Mouse (Mus musculus) midbrain, embryonic 16.5 days (tissue): ENCODE data around the gene Lrrtm1. TPM values are rescaled to one million over a fixed set of nuclear protein-coding genes. Genes with fewer than 3 reads are reported as not detected.
A peak's percentile ranks its signal among the peaks of the same experiment; 100 is the strongest.

ENCODE experiments used
- ATAC-seq: fragments of 200-750 bp; cut with Nextera tagmentation; 2 replicates; pipeline ENCODE4 v1.8.0; 2017; ENCODE audit warnings: moderate TSS enrichment
- H3K27ac ChIP-seq: fragments of 300-500 bp; sonication (generic); 2 replicates; pipeline ENCODE4 v1.5.1; 2014; ENCODE audit warnings: mild to moderate bottlenecking, low read length, mixed read lengths
- H3K27me3 ChIP-seq: fragments of 300-500 bp; sonication (generic); 2 replicates; pipeline ENCODE4 v1.6.1; 2014; ENCODE audit warnings: low read depth, low read length, mixed read lengths; ENCODE audit not compliant: control insufficient read depth, insufficient read depth
- H3K36me3 ChIP-seq: fragments of 300-500 bp; sonication (generic); 2 replicates; pipeline ENCODE4 v1.6.1; 2014; ENCODE audit warnings: mild to moderate bottlenecking, low read length, moderate library complexity, mixed read lengths; ENCODE audit not compliant: control insufficient read depth, insufficient read depth
- H3K4me1 ChIP-seq: fragments of 300-500 bp; sonication (generic); 2 replicates; pipeline ENCODE4 v1.6.1; 2014; ENCODE audit warnings: mild to moderate bottlenecking, low read length, mixed read lengths; ENCODE audit not compliant: control insufficient read depth, insufficient read depth
- H3K4me2 ChIP-seq: fragments of 300-500 bp; sonication (generic); 2 replicates; pipeline ENCODE4 v1.6.1; 2014; ENCODE audit warnings: mild to moderate bottlenecking, low read length, mixed read lengths
- H3K4me3 ChIP-seq: fragments of 300-500 bp; sonication (generic); 2 replicates; pipeline ENCODE4 v1.5.1; 2014; ENCODE audit warnings: low read depth, mild to moderate bottlenecking, low read length, moderate library complexity, mixed read lengths
- H3K9ac ChIP-seq: fragments of 300-500 bp; sonication (generic); 2 replicates; pipeline ENCODE4 v1.6.1; 2014; ENCODE audit warnings: low read depth, low read length, mixed read lengths
- H3K9me3 ChIP-seq: fragments of 300-500 bp; sonication (generic); replicated peaks from 2 replicates; pipeline ENCODE4 v1.6.1; 2014; ENCODE audit warnings: mild to moderate bottlenecking, low read length, mixed read lengths; ENCODE audit not compliant: control insufficient read depth, poor library complexity, severe bottlenecking
- WGBS: fragments of 180-500 bp; shearing (Covaris S2); extraction: QIAGEN DNeasy Blood & Tissue Kit; methylation state at CpG from one replicate; pipeline ENCODE4 v1.1.7; 2014; 5-methylcytosine and 5-hydroxymethylcytosine counted together
- polyA plus RNA-seq: library from polyadenylated mRNA; unstranded; fragments of >200 nt; fragmentation: Nextera tagmentation; extraction: Ambion mirVana; gene quantifications from 2 replicates; pipeline ENCODE4 v1.2.1, GENCODE M21; 2015

The Lrrtm1 gene
- 53.1 and 60.7 TPM in 2 replicates for polyA plus RNA-seq

- Histone ChIP-seq H3K4me3 (peak within 1 kb of the TSS; percentile 71), H3K9ac (peak within 1 kb of the TSS; percentile 87)
- ATAC-seq, result peak; percentile 93
Observed at GRCm38 (mm10) chr6:77242601-77243406, at the start of gene Lrrtm1. Gene Lrrtm1 (plus strand): TSS chr6:77242689.

DNA sequence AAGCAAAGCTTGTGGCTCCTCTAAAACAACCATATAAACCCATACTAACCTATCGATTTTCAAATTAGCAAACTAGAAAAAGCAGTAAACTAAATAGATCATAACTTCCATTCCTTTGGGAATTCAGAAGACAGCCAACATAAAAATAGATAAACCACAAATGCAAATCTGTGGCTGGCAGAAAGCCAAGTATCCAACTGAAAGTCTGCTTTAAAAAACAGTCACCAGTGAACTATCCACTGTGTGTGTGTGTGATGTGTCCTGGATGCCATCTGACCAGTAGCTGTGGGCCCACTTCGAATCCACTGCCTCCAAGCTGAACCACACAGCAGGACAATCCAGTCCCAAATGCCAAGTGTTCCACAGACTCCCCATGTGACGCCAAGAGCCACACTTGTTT, 45.8 kb upstream of the Lrrtm1 start:
- 94% methylated on average over 3 of the region's 3 CpGs for WGBS

More at GRCm38 (mm10) chr6:77242601-77243406, at the start of gene Lrrtm1:
- Histone ChIP-seq H3K27me3 (no peaks in the 10 kb centered on the region), H3K4me2 (peak within 1 kb of the TSS; percentile 89), H3K4me1 (peaks cover 16% of the 10 kb centered on the region), H3K36me3 (no peaks in the 10 kb centered on the region), H3K27ac (peak within 1 kb of the TSS; percentile 91), H3K9me3 (no peaks in the 10 kb centered on the region)
- under 1% methylated on average over 53 of the region's 53 CpGs for WGBS

GRCm38 (mm10) chr6:77199375-77199774, 43.1 kb upstream of the Lrrtm1 start:
- WGBS, result 16% methylated on average over 2 of the region's 2 CpGs
- peaks cover 5% of the 10 kb centered on the region for H3K4me1 ChIP-seq
- H3K4me3 ChIP-seq, result no peak overlapping the region
- H3K9ac ChIP-seq, result no peak overlapping the region
- H3K27me3 ChIP-seq, result no peaks in the 10 kb centered on the region
- no peaks in the 10 kb centered on the region for H3K36me3 ChIP-seq
- H3K9me3 ChIP-seq, result no peaks in the 10 kb centered on the region
- no peak overlapping the region for H3K4me2 ChIP-seq
- H3K27ac ChIP-seq, result no peak overlapping the region
- no peak for ATAC-seq

More for the DNA sequence above, 45.8 kb upstream of the Lrrtm1 start:
- no peaks in the 10 kb centered on the region for H3K36me3 ChIP-seq
- no peak overlapping the region for H3K27ac ChIP-seq
- H3K9me3 ChIP-seq, result no peaks in the 10 kb centered on the region
- no peak overlapping the region for H3K9ac ChIP-seq
- ATAC-seq, result no peak
- no peak overlapping the region for H3K4me2 ChIP-seq
- H3K4me1 ChIP-seq, result peaks cover 5% of the 10 kb centered on the region
- no peaks in the 10 kb centered on the region for H3K27me3 ChIP-seq
- H3K4me3 ChIP-seq, result no peak overlapping the region

- Histone ChIP-seq H3K9ac (no peak overlapping the region), H3K4me2 (no peak overlapping the region), H3K27me3 (no peaks in the 10 kb centered on the region), H3K9me3 (no peaks in the 10 kb centered on the region; the same call in 1 of the 2 replicates), H3K36me3 (no peaks in the 10 kb centered on the region), H3K4me3 (no peak overlapping the region), H3K4me1 (peaks cover 3% of the 10 kb centered on the region; the same call in 1 of the 2 replicates), H3K27ac (no peak overlapping the region)
- WGBS, result 82% methylated on average over 1 of the region's 1 CpGs
- ATAC-seq, result no peak
Observed at GRCm38 (mm10) chr6:77209183-77209582, 33.3 kb upstream of the Lrrtm1 start.

- 88% methylated on average over 3 of the region's 3 CpGs for WGBS
- Histone ChIP-seq H3K27ac (no peak overlapping the region), H3K27me3 (no peaks in the 10 kb centered on the region), H3K9me3 (no peaks in the 10 kb centered on the region; the same call in 1 of the 2 replicates), H3K4me1 (peaks cover 5% of the 10 kb centered on the region; the same call in 1 of the 2 replicates), H3K36me3 (no peaks in the 10 kb centered on the region), H3K4me3 (no peak overlapping the region), H3K4me2 (no peak overlapping the region), H3K9ac (no peak overlapping the region)
- ATAC-seq, result no peak
Observed at GRCm38 (mm10) chr6:77209929-77210328, 32.6 kb upstream of the Lrrtm1 start.

DNA sequence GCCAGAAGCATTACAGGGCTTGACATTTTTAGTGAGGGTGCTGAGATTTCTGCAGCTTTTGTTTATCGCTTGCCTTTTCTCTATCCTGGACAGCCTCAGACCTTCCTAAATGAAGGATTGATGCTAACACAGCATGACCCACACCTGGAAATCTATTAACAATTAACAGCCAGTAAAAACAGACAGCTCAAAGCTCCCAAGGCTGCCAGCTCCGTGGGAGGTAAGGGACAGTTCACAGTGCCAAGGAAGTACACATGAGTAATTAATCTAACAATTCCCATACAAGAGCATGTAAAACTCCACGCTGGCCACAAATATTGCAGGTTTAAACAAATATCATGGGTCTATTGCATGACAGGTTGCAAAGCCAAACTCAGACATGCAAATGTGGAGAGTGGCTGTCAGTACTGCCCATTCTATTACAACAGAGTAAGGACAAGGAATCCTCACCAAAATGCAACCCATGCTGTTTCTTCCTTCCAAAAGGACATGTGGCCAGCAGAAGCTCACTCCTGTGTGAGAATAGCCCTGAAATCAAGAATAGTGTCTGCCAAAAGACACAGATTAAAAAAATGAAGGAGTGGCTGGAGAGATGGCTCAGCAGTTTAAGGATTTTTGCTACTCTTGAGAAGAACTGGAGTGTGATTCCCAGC, 28.6 kb upstream of the Lrrtm1 start:
- H3K27me3 ChIP-seq, result no peaks in the 10 kb centered on the region
- H3K4me3 ChIP-seq, result no peak overlapping the region
- peak overlapping the region; percentile 7; the same call in 1 of the 2 replicates for H3K9ac ChIP-seq
- H3K36me3 ChIP-seq, result no peaks in the 10 kb centered on the region
- peaks cover 5% of the 10 kb centered on the region; the same call in 1 of the 2 replicates for H3K4me1 ChIP-seq
- no peaks in the 10 kb centered on the region; the same call in 1 of the 2 replicates for H3K9me3 ChIP-seq
- ATAC-seq, result no peak
- H3K27ac ChIP-seq, result 0 out of 2 replicates have a peak overlapping the region, but pooled peaks have one; percentile 5
- 23% methylated on average over 3 of the region's 3 CpGs for WGBS
- no peak overlapping the region for H3K4me2 ChIP-seq

- WGBS, result 45% methylated on average over 4 of the region's 4 CpGs
- H3K4me1 ChIP-seq, result peaks cover 5% of the 10 kb centered on the region; the same call in 1 of the 2 replicates
- ATAC-seq, result no peak
- H3K9ac ChIP-seq, result no peak overlapping the region
- H3K4me2 ChIP-seq, result no peak overlapping the region
- no peak overlapping the region for H3K4me3 ChIP-seq
- H3K27ac ChIP-seq, result no peak overlapping the region
- H3K27me3 ChIP-seq, result no peaks in the 10 kb centered on the region
- no peaks in the 10 kb centered on the region for H3K36me3 ChIP-seq
- H3K9me3 ChIP-seq, result no peaks in the 10 kb centered on the region
Observed at GRCm38 (mm10) chr6:77215322-77215721, 27.2 kb upstream of the Lrrtm1 start.

- no peak overlapping the region for H3K9ac ChIP-seq
- no peaks in the 10 kb centered on the region for H3K9me3 ChIP-seq
- no peaks in the 10 kb centered on the region for H3K36me3 ChIP-seq
- H3K4me2 ChIP-seq, result no peak overlapping the region
- H3K4me1 ChIP-seq, result peaks cover 12% of the 10 kb centered on the region
- no peak overlapping the region for H3K4me3 ChIP-seq
- H3K27ac ChIP-seq, result no peak overlapping the region
- no peak for ATAC-seq
- no peaks in the 10 kb centered on the region for H3K27me3 ChIP-seq
Observed at GRCm38 (mm10) chr6:77218875-77219274, 23.6 kb upstream of the Lrrtm1 start.

DNA sequence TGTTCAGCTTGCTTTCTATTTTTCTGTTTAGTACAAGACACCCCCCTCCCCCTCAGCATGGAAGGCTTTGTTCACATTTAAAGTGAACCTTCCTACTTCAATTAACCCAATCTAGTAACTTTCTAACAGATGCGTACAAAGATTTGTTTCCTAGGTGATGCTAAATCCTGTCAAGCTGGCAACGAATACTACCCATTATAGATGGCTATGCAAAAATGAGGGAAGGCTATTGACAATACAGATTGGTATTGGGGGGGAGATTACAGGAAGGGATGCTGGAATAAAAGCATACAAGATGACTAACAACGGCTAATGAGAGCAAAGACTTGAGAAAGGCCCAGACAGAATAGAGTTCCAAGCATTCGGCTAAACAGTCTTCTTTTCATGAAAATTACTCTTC, 21.7 kb upstream of the Lrrtm1 start:
- Histone ChIP-seq H3K36me3 (no peaks in the 10 kb centered on the region), H3K4me2 (no peak overlapping the region), H3K4me1 (peaks cover 10% of the 10 kb centered on the region), H3K4me3 (no peak overlapping the region), H3K27me3 (no peaks in the 10 kb centered on the region), H3K9me3 (no peaks in the 10 kb centered on the region), H3K27ac (no peak overlapping the region), H3K9ac (no peak overlapping the region)
- 22% methylated on average over 4 of the region's 4 CpGs for WGBS
- no peak for ATAC-seq
